Mouse (Mus musculus) heart, embryonic 12.5 days (tissue): ENCODE data around the gene Ube4a. TPM values are rescaled to one million over a fixed set of nuclear protein-coding genes. Genes with fewer than 3 reads are reported as not detected.
A peak's percentile ranks its signal among the peaks of the same experiment; 100 is the strongest.

Experiments used
- ATAC-seq: fragments of 200-750 bp; cut with Nextera tagmentation; 2 replicates; pipeline ENCODE4 v1.8.0; 2017; ENCODE audit warnings: moderate TSS enrichment, moderate library complexity; ENCODE audit not compliant: insufficient number of reproducible peaks, low FRiP score
- H3K27ac ChIP-seq: fragments of 300-500 bp; sonication (generic); 2 replicates; pipeline ENCODE4 v1.5.1; 2016; ENCODE audit warnings: mild to moderate bottlenecking, moderate library complexity; ENCODE audit not compliant: poor library complexity, severe bottlenecking
- H3K27me3 ChIP-seq: fragments of 300-500 bp; sonication (generic); replicated peaks from 2 replicates; pipeline ENCODE4 v1.6.1; 2016; ENCODE audit warnings: mild to moderate bottlenecking, moderate library complexity
- H3K36me3 ChIP-seq: fragments of 300-500 bp; sonication (generic); 2 replicates; pipeline ENCODE4 v1.6.1; 2016; ENCODE audit warnings: mild to moderate bottlenecking, moderate library complexity
- H3K4me1 ChIP-seq: fragments of 300-500 bp; sonication (generic); replicated peaks from 2 replicates; pipeline ENCODE4 v1.6.1; 2016; ENCODE audit warnings: mild to moderate bottlenecking
- H3K4me2 ChIP-seq: fragments of 300-500 bp; sonication (generic); 2 replicates; pipeline ENCODE4 v1.6.1; 2016; ENCODE audit warnings: mild to moderate bottlenecking, moderate library complexity
- H3K4me3 ChIP-seq: fragments of 300-500 bp; sonication (generic); 2 replicates; pipeline ENCODE4 v1.5.1; 2016; ENCODE audit warnings: mild to moderate bottlenecking
- H3K9ac ChIP-seq: fragments of 300-500 bp; sonication (generic); 2 replicates; pipeline ENCODE4 v1.6.1; 2016; ENCODE audit warnings: mild to moderate bottlenecking, moderate library complexity
- H3K9me3 ChIP-seq: fragments of 300-500 bp; sonication (generic); replicated peaks from 2 replicates; pipeline ENCODE4 v1.6.1; 2016; ENCODE audit warnings: mild to moderate bottlenecking, moderate library complexity
- whole genome bisulfite sequencing: fragments of 180-500 bp; shearing (Covaris S2); methylation state at CpG from one replicate; pipeline ENCODE4 v1.1.7; 2016; 5-methylcytosine and 5-hydroxymethylcytosine counted together
- polyA plus RNA-seq: library from polyadenylated mRNA; unstranded; fragments of >200 nt; fragmentation: Nextera tagmentation; extraction: Ambion mirVana; gene quantifications from 2 replicates; pipeline ENCODE4 v1.2.1, GENCODE M21; 2016

Ube4a gene
- polyA plus RNA-seq, 1 experiment from 2014 or later = 18.9 TPM

- Histone ChIP-seq H3K9ac (no peak overlapping the region), H3K4me3 (no peak overlapping the region), H3K27ac (no peak overlapping the region), H3K4me2 (no peak overlapping the region), H3K27me3 (no peaks in the 10 kb centered on the region), H3K4me1 (peaks cover 6% of the 10 kb centered on the region), H3K36me3 (peaks cover 84% of the 10 kb centered on the region), H3K9me3 (no peaks in the 10 kb centered on the region)
- no peak for ATAC-seq
- 66% methylated on average over 4 of the region's 4 CpGs for WGBS
These were observed 23.6 kb downstream of the Ube4a start for GRCm38 (mm10) chr9:44941756-44942155.

- Histone ChIP-seq H3K27ac (no peak overlapping the region), H3K4me3 (peak overlapping the region; percentile 97), H3K9me3 (no peaks in the 10 kb centered on the region), H3K36me3 (peaks cover 13% of the 10 kb centered on the region), H3K4me1 (0 out of 2 replicates have a peak, but pooled peaks cover 4% of the 10 kb centered on the region), H3K27me3 (no peaks in the 10 kb centered on the region), H3K9ac (no peak overlapping the region), H3K4me2 (peak overlapping the region; percentile 80)
- WGBS = 69% methylated on average over 2 of the region's 2 CpGs
- no peak for ATAC-seq
These were observed 43.9 kb downstream of the Ube4a start for GRCm38 (mm10) chr9:44921543-44921942.

- Histone ChIP-seq H3K27ac (peak overlapping the region; percentile 94), H3K4me2 (peak overlapping the region; percentile 80), H3K9ac (peak overlapping the region; percentile 60), H3K9me3 (no peaks in the 10 kb centered on the region), H3K4me3 (peak overlapping the region; percentile 97), H3K27me3 (no peaks in the 10 kb centered on the region), H3K4me1 (0 out of 2 replicates have a peak, but pooled peaks cover 4% of the 10 kb centered on the region), H3K36me3 (peaks cover 13% of the 10 kb centered on the region)
- WGBS = under 1% methylated on average over 8 of the region's 8 CpGs
- peak; percentile 75; the same call in 1 of the 2 replicates for ATAC-seq
These were observed 44.3 kb downstream of the Ube4a start for GRCm38 (mm10) chr9:44921123-44921468.

- Histone ChIP-seq H3K4me1 (peaks cover 4% of the 10 kb centered on the region; the same call in 1 of the 2 replicates), H3K4me3 (peak within 1 kb of the TSS; percentile 97), H3K36me3 (peaks cover 9% of the 10 kb centered on the region), H3K4me2 (peak within 1 kb of the TSS; percentile 80), H3K9ac (peak within 1 kb of the TSS; percentile 99), H3K9me3 (no peaks in the 10 kb centered on the region), H3K27ac (peak within 1 kb of the TSS; percentile 94), H3K27me3 (no peaks in the 10 kb centered on the region)
- under 1% methylated on average over 48 of the region's 48 CpGs for WGBS
- ATAC-seq = peak; percentile 88
These were observed 44.9 kb downstream of the Ube4a start, which contains the start of gene Atp5l for GRCm38 (mm10) chr9:44920374-44921122. Gene Atp5l, minus strand, starts transcription at chr9:44920742.

GRCm38 (mm10) chr9:44919606-44920005 lies 45.8 kb downstream of the Ube4a start:
- H3K36me3 ChIP-seq = peaks cover 9% of the 10 kb centered on the region
- no peak for ATAC-seq
- peak overlapping the region; percentile 99 for H3K9ac ChIP-seq
- peaks cover 10% of the 10 kb centered on the region for H3K4me1 ChIP-seq
- WGBS = 31% methylated on average over 2 of the region's 2 CpGs
- peak overlapping the region; percentile 80 for H3K4me2 ChIP-seq
- no peaks in the 10 kb centered on the region for H3K27me3 ChIP-seq
- peak overlapping the region; percentile 97 for H3K4me3 ChIP-seq
- no peak overlapping the region for H3K27ac ChIP-seq
- H3K9me3 ChIP-seq = no peaks in the 10 kb centered on the region

- peaks cover 11% of the 10 kb centered on the region for H3K4me1 ChIP-seq
- no peak overlapping the region for H3K9ac ChIP-seq
- H3K4me3 ChIP-seq = no peak overlapping the region
- WGBS = 77% methylated on average over 1 of the region's 1 CpGs
- H3K27me3 ChIP-seq = no peaks in the 10 kb centered on the region
- no peak overlapping the region for H3K27ac ChIP-seq
- no peaks in the 10 kb centered on the region for H3K9me3 ChIP-seq
- H3K4me2 ChIP-seq = no peak overlapping the region
- ATAC-seq = no peak
- peaks cover 21% of the 10 kb centered on the region for H3K36me3 ChIP-seq
These were observed 49.2 kb downstream of the Ube4a start for GRCm38 (mm10) chr9:44916196-44916595.

GRCm38 (mm10) chr9:44914706-44915105 lies 50.7 kb downstream of the Ube4a start:
- WGBS = 38% methylated on average over 4 of the region's 4 CpGs
- Histone ChIP-seq H3K9me3 (no peaks in the 10 kb centered on the region), H3K36me3 (peaks cover 36% of the 10 kb centered on the region), H3K27me3 (no peaks in the 10 kb centered on the region), H3K4me2 (0 out of 2 replicates have a peak overlapping the region, but pooled peaks have one; percentile 12), H3K4me1 (peaks cover 11% of the 10 kb centered on the region), H3K9ac (peak overlapping the region; percentile 35; the same call in 1 of the 2 replicates), H3K4me3 (no peak overlapping the region), H3K27ac (no peak overlapping the region)
- ATAC-seq = no peak

GRCm38 (mm10) chr9:44911365-44911764 lies 54.0 kb downstream of the Ube4a start:
- Histone ChIP-seq H3K4me1 (peaks cover 10% of the 10 kb centered on the region), H3K36me3 (peaks cover 31% of the 10 kb centered on the region), H3K4me2 (no peak overlapping the region)

GRCm38 (mm10) chr9:44905620-44906019 lies 59.8 kb downstream of the Ube4a start:
- ATAC-seq = peak; percentile 75

More at GRCm38 (mm10) chr9:44911365-44911764, 54.0 kb downstream of the Ube4a start:
- Histone ChIP-seq H3K4me3 (no peak overlapping the region), H3K27me3 (no peaks in the 10 kb centered on the region), H3K9me3 (no peaks in the 10 kb centered on the region), H3K27ac (no peak overlapping the region), H3K9ac (no peak overlapping the region)
- ATAC-seq = no peak
- 89% methylated on average over 4 of the region's 4 CpGs for WGBS

GRCm38 (mm10) chr9:44904964-44905363 lies 60.4 kb downstream of the Ube4a start:
- Histone ChIP-seq H3K27ac (peak overlapping the region; percentile 61), H3K4me2 (no peak overlapping the region), H3K9ac (no peak overlapping the region), H3K4me3 (no peak overlapping the region), H3K9me3 (no peaks in the 10 kb centered on the region), H3K4me1 (peaks cover 22% of the 10 kb centered on the region), H3K36me3 (peaks cover 2% of the 10 kb centered on the region; the same call in 1 of the 2 replicates), H3K27me3 (no peaks in the 10 kb centered on the region)
- 0 out of 2 replicates have a peak, but pooled peaks have one; percentile 57 for ATAC-seq
- WGBS = 38% methylated on average over 5 of the region's 5 CpGs

More at GRCm38 (mm10) chr9:44905620-44906019, 59.8 kb downstream of the Ube4a start:
- Histone ChIP-seq H3K4me1 (peaks cover 22% of the 10 kb centered on the region), H3K9ac (no peak overlapping the region), H3K27ac (peak overlapping the region; percentile 61), H3K27me3 (no peaks in the 10 kb centered on the region), H3K4me2 (no peak overlapping the region), H3K9me3 (no peaks in the 10 kb centered on the region), H3K4me3 (no peak overlapping the region), H3K36me3 (peaks cover 8% of the 10 kb centered on the region)
- 49% methylated on average over 4 of the region's 4 CpGs for WGBS

GRCm38 (mm10) chr9:44903856-44904255 lies 61.5 kb downstream of the Ube4a start:
- no peaks in the 10 kb centered on the region for H3K27me3 ChIP-seq
- H3K9me3 ChIP-seq = no peaks in the 10 kb centered on the region
- no peak overlapping the region for H3K4me3 ChIP-seq
- no peak overlapping the region for H3K9ac ChIP-seq
- no peak for ATAC-seq
- H3K36me3 ChIP-seq = no peaks in the 10 kb centered on the region
- no peak overlapping the region for H3K4me2 ChIP-seq
- H3K27ac ChIP-seq = no peak overlapping the region
- 76% methylated on average over 4 of the region's 4 CpGs for WGBS
- peaks cover 22% of the 10 kb centered on the region for H3K4me1 ChIP-seq
